Mouse (Mus musculus) spleen, postnatal 0 days (tissue): ENCODE data around the gene Gatb. TPM values are rescaled to one million over a fixed set of nuclear protein-coding genes. Genes with fewer than 3 reads are reported as not detected.

Source experiments
- polyA plus RNA-seq: library from polyadenylated mRNA; unstranded; fragments of >200 nt; fragmentation: Nextera tagmentation; extraction: Ambion mirVana; gene quantifications from 2 replicates; pipeline ENCODE4 v1.2.1, GENCODE M21; 2015

Gene Gatb
- 10.3 and 13.3 TPM in 2 replicates for polyA plus RNA-seq

GRCm38 (mm10) chr3:85573864-85574830 lies at the start of gene Gatb:
Gatb (plus strand) TSS chr3:85574119.

Other genes starting within 250 kb of the Gatb start
- gene Fam160a1, start 243.2 kb downstream of the Gatb start, polyA plus RNA-seq = 0.17 TPM in 2 replicates